Mouse (Mus musculus): ENCODE results near the gene Plp2. TPM values are rescaled to one million over a fixed set of nuclear protein-coding genes. Genes with fewer than 3 reads are reported as not detected.
"Not testable (repeated sequence)": the region's sequence is repeated elsewhere in the genome, so short reads cannot be mapped to it uniquely, and the experiment has no call there.

Gene Plp2
- polyA plus RNA-seq (2015; fragmentation: Nextera tagmentation; extraction: Ambion mirVana) = 36.8 and 40.0 TPM in 2 replicates

- 26% methylated on average over 33 of the region's 36 CpGs for WGBS
- Histone ChIP-seq H3K4me3 (peak within 1 kb of the TSS; percentile 49), H3K4me1 (no peaks in the 10 kb centered on the region), H3K27me3 (no peaks in the 10 kb centered on the region), H3K9ac (replicated peaks) (peak within 1 kb of the TSS; percentile 52), H3K9me3 (no peaks in the 10 kb centered on the region), H3K4me2 (replicated peaks) (peak within 1 kb of the TSS; percentile 52), H3K36me3 (no peaks in the 10 kb centered on the region), H3K27ac (replicated peaks) (peak within 1 kb of the TSS; percentile 70)
- ATAC-seq (replicated peaks) = peak; percentile 68
These were observed at the start of gene Plp2 for GRCm38 (mm10) chrX:7670921-7671623. Plp2 (minus strand) TSS chrX:7671390.

GRCm38 (mm10) chrX:7716058-7716457 is 44.9 kb upstream of the Plp2 start:
- H3K36me3 ChIP-seq; ATAC-seq (replicated peaks); H3K27ac ChIP-seq (replicated peaks); H3K27me3 ChIP-seq; H3K4me1 ChIP-seq; H3K4me3 ChIP-seq; H3K9ac ChIP-seq (replicated peaks); H3K9me3 ChIP-seq; H3K4me2 ChIP-seq (replicated peaks): not testable (repeated sequence)
- WGBS = 35% methylated on average over 1 of the region's 1 CpGs

DNA sequence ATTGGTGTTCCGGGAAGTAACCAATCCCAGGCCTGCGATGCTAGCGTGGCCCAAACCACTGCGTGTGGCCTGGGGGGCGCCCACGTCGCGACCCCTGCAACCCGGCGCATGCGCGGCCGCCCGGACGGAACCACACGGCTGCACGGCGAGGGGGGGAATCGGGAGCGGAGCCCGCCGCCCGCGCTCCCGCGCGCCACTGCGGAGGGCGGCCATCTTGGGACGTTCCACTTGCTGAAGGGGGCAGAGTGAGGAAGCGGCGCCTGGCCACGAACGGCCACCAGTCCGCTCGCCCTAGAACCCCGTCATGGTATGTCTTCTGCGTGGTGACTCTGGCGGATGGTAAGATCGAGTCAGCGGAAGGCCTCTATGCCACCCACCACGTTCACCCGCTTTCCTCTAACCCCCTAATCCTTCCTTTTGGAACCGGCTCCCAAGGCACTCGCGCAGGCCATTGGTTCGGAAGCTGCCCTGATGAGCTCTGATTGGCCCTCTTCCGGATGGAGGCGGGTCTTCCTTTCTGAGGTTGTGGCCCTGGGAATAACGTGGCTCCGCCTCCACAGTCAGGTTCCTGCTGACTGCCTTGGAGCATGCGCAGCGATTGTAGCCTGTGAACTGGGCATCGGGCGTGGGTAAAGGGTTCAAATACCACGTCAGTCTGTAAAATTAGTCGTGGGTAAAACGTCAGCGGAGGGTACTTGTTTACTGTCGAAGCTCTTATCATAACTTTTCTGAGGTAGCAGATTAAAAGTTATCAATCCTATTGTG is 43.1 kb upstream of the Plp2 start, which contains the start of gene Wdr45:
Gene Wdr45, plus strand, starts transcription at position 199 of the 765 bp plus-strand sequence.
- peak within 1 kb of the TSS; percentile 41; the same call in 1 of the 2 replicates for H3K9ac ChIP-seq (replicated peaks)
- not testable (repeated sequence) for H3K9me3 ChIP-seq, H3K36me3 ChIP-seq, H3K27me3 ChIP-seq, H3K4me1 ChIP-seq
- H3K4me3 ChIP-seq = peak within 1 kb of the TSS; percentile 35
- peak within 1 kb of the TSS; percentile 45 for H3K4me2 ChIP-seq (replicated peaks)
- 21% methylated on average over 39 of the region's 60 CpGs for WGBS
- peak; percentile 98 for ATAC-seq (replicated peaks)
- H3K27ac ChIP-seq (replicated peaks) = peak within 1 kb of the TSS; percentile 64; the same call in 1 of the 2 replicates

DNA sequence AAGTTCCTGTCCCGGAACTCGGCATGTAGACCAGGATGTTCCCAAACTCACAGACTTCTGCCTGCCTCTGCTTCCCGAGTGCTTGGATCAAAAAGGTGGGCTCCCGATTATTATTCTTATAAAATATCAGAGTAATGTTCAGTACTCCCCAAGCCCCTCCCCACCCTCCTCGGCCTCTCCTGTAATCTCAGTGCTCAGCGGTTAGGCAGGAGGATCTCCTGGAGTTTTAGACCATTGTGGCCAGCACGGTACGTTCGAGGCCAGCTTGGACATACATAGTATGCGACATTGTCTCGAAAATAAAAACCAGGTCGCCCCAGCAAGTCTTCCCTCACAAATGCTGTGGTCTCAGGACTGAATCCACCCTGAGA is 42.6 kb upstream of the Plp2 start:
- not testable (repeated sequence) for H3K9me3 ChIP-seq; H3K27me3 ChIP-seq; H3K36me3 ChIP-seq; H3K27ac ChIP-seq (replicated peaks); H3K4me1 ChIP-seq; ATAC-seq (replicated peaks)
- peak overlapping the region; percentile 45 for H3K4me2 ChIP-seq (replicated peaks)
- peak overlapping the region; percentile 41; the same call in 1 of the 2 replicates for H3K9ac ChIP-seq (replicated peaks)
- 27% methylated on average over 6 of the region's 12 CpGs for WGBS
- H3K4me3 ChIP-seq = peak overlapping the region; percentile 35

DNA sequence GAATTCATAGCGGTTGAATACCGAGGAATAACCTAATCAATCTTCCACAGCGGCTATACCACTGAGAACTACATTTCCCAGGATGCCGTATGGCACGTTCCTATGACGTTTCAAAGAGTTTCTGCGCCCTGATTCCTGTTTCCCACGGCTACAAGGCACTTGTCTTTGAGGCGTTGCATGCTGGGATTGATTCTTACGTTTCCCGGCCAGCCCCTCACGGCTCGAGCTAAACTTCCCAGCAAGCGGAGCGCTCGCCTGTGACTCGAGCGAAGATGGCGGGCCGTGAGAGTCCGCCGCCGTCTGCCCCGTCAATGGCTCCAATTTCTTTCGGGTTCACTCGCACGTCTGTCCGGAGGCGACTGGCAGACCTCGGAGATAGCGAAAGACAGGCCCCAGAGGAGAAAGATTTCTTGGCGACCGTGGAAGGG is 25.8 kb upstream of the Plp2 start, which contains the start of gene Gpkow:
Gene Gpkow, plus strand, starts transcription at position 178 of the 428 bp plus-strand sequence.
- no peaks in the 10 kb centered on the region for H3K36me3 ChIP-seq
- H3K9me3 ChIP-seq = no peaks in the 10 kb centered on the region
- peaks cover 16% of the 10 kb centered on the region for H3K4me1 ChIP-seq
- H3K4me2 ChIP-seq (replicated peaks) = peak within 1 kb of the TSS; percentile 53
- peak; percentile 97 for ATAC-seq (replicated peaks)
- 18% methylated on average over 33 of the region's 33 CpGs for WGBS
- H3K9ac ChIP-seq (replicated peaks) = peak within 1 kb of the TSS; percentile 52
- no peaks in the 10 kb centered on the region for H3K27me3 ChIP-seq
- peak within 1 kb of the TSS; percentile 58 for H3K4me3 ChIP-seq
- H3K27ac ChIP-seq (replicated peaks) = peak within 1 kb of the TSS; percentile 60; the same call in 1 of the 2 replicates

- H3K9me3 ChIP-seq = no peaks in the 10 kb centered on the region
- 50% methylated on average over 6 of the region's 6 CpGs for WGBS
These were observed 25.3 kb upstream of the Plp2 start for GRCm38 (mm10) chrX:7696520-7696919.

DNA sequence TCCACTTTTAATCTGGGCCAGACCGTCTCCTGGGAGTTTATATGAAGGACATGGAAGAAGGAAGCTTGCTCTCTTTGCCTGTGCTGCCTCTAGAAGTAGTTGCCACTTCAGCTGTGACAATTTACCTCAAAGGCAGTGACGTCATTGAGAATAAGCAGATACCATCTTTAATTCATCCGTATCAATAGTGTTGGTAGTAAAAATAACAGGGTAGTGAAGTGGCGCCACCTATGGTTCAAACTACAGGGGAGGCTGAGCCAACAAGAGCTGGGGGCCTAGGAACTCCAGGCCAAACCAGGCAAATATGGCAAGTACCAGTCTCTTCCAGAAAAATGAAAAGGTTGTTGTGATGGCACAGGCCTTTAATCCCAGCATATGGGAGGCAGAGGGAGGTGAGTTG is 21.7 kb upstream of the Plp2 start:
- no peak for ATAC-seq (replicated peaks)
- no peak overlapping the region for H3K9ac ChIP-seq (replicated peaks)
- H3K27ac ChIP-seq (replicated peaks) = no peak overlapping the region
- H3K4me1 ChIP-seq = peaks cover 4% of the 10 kb centered on the region; the same call in 1 of the 2 replicates
- H3K27me3 ChIP-seq = no peaks in the 10 kb centered on the region
- no peaks in the 10 kb centered on the region for H3K9me3 ChIP-seq
- no peak overlapping the region for H3K4me2 ChIP-seq (replicated peaks)
- no peak overlapping the region for H3K4me3 ChIP-seq
- WGBS = 40% methylated on average over 4 of the region's 4 CpGs
- H3K36me3 ChIP-seq = no peaks in the 10 kb centered on the region

More at GRCm38 (mm10) chrX:7696520-7696919, 25.3 kb upstream of the Plp2 start:
- Histone ChIP-seq H3K9ac (replicated peaks) (no peak overlapping the region), H3K4me3 (peak overlapping the region; percentile 58), H3K4me1 (peaks cover 16% of the 10 kb centered on the region), H3K4me2 (replicated peaks) (peak overlapping the region; percentile 22), H3K27me3 (no peaks in the 10 kb centered on the region), H3K36me3 (no peaks in the 10 kb centered on the region), H3K27ac (replicated peaks) (no peak overlapping the region)
- ATAC-seq (replicated peaks) = no peak; the same call in 1 of the 2 replicates

- Histone ChIP-seq H3K4me2 (replicated peaks) (no peak overlapping the region), H3K9ac (replicated peaks) (no peak overlapping the region), H3K36me3 (no peaks in the 10 kb centered on the region), H3K27ac (replicated peaks) (no peak overlapping the region), H3K9me3 (no peaks in the 10 kb centered on the region), H3K4me3 (no peak overlapping the region), H3K4me1 (no peaks in the 10 kb centered on the region), H3K27me3 (no peaks in the 10 kb centered on the region)
- ATAC-seq (replicated peaks) = no peak
- 68% methylated on average over 3 of the region's 3 CpGs for WGBS
These were observed 19.3 kb upstream of the Plp2 start for GRCm38 (mm10) chrX:7690486-7690885.

DNA sequence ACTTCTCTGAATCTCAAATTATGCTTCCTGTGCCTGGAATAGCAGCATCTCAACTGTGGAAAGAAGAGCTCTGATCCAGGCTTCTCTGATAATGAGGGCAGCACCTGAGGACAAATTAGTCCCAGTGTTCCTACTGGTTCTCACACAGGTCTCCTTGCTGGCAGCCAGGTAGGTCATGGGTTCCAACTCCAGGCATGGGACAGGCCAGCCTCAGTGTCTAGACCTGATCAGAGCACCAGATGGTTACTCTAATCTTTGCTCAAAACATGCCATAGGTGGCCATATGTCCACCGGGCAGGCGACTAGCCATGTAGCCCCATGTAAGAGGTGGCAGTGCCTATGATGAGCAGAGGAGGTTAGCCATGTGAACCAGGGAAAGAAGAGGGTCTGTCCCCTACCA is 17.1 kb upstream of the Plp2 start:
- no peaks in the 10 kb centered on the region for H3K27me3 ChIP-seq
- H3K4me2 ChIP-seq (replicated peaks) = no peak overlapping the region
- no peaks in the 10 kb centered on the region for H3K4me1 ChIP-seq
- no peaks in the 10 kb centered on the region for H3K9me3 ChIP-seq
- no peak overlapping the region for H3K4me3 ChIP-seq
- no peaks in the 10 kb centered on the region for H3K36me3 ChIP-seq
- H3K9ac ChIP-seq (replicated peaks) = no peak overlapping the region
- H3K27ac ChIP-seq (replicated peaks) = no peak overlapping the region
- WGBS = 88% methylated on average over 2 of the region's 2 CpGs
- ATAC-seq (replicated peaks) = no peak

DNA sequence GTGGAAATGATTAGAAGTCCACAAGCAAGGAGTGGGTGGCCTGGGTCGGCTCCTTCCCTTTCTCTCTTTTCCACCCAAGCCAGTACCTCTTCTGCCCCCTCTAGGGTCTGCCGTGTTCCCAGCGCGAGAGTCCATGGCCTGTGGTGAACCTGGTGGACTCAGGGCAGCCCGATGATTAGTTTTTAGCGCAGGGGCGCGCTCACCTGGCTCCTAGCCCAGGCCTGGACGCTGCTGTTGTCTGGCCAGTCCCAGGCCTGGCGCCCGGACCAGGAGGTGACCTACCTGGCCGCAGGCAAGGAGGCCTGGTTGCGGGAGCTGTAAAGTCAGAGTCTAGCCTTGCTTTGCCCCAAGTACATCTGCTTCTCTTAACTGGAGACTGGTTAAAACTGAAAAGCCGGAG is 9.7 kb upstream of the Plp2 start, which contains the start of gene Magix:
Gene Magix, minus strand, starts transcription at position 388 of the 400 bp plus-strand sequence.
- no peak for ATAC-seq (replicated peaks)
- 64% methylated on average over 14 of the region's 14 CpGs for WGBS
- no peaks in the 10 kb centered on the region for H3K4me1 ChIP-seq
- no peaks in the 10 kb centered on the region for H3K27me3 ChIP-seq
- H3K4me2 ChIP-seq (replicated peaks) = peak within 1 kb of the TSS; percentile 47
- no peak within 1 kb of the TSS for H3K27ac ChIP-seq (replicated peaks)
- no peaks in the 10 kb centered on the region for H3K9me3 ChIP-seq
- H3K36me3 ChIP-seq = no peaks in the 10 kb centered on the region
- H3K9ac ChIP-seq (replicated peaks) = no peak within 1 kb of the TSS
- H3K4me3 ChIP-seq = peak within 1 kb of the TSS; percentile 27

GRCm38 (mm10) chrX:7680057-7680412 is 8.8 kb upstream of the Plp2 start:
- peak; percentile 43 for ATAC-seq (replicated peaks)
- Histone ChIP-seq H3K4me3 (peak overlapping the region; percentile 27), H3K4me2 (replicated peaks) (peak overlapping the region; percentile 47), H3K9ac (replicated peaks) (no peak overlapping the region), H3K4me1 (no peaks in the 10 kb centered on the region), H3K27ac (replicated peaks) (no peak overlapping the region), H3K27me3 (no peaks in the 10 kb centered on the region), H3K36me3 (no peaks in the 10 kb centered on the region), H3K9me3 (no peaks in the 10 kb centered on the region)
- 20% methylated on average over 12 of the region's 12 CpGs for WGBS

- no peak overlapping the region for H3K9ac ChIP-seq (replicated peaks)
- ATAC-seq (replicated peaks) = peak; percentile 95
- 25% methylated on average over 27 of the region's 27 CpGs for WGBS
These were observed 8.3 kb upstream of the Plp2 start for GRCm38 (mm10) chrX:7679405-7680056.

More at GRCm38 (mm10) chrX:7679405-7680056, 8.3 kb upstream of the Plp2 start:
- no peak overlapping the region for H3K27ac ChIP-seq (replicated peaks)
- H3K9me3 ChIP-seq = no peaks in the 10 kb centered on the region
- H3K4me3 ChIP-seq = peak overlapping the region; percentile 27
- H3K4me1 ChIP-seq = no peaks in the 10 kb centered on the region
- H3K27me3 ChIP-seq = no peaks in the 10 kb centered on the region
- H3K36me3 ChIP-seq = no peaks in the 10 kb centered on the region
- H3K4me2 ChIP-seq (replicated peaks) = peak overlapping the region; percentile 47

Measured in forebrain, embryonic 15.5 days (tissue).